Mouse (Mus musculus): Measurements from ENCODE around the gene Alpi. TPM values are rescaled to one million over a fixed set of nuclear protein-coding genes. Genes with fewer than 3 reads are reported as not detected.

Alpi gene
- total RNA-seq, 2 experiments from 2014 or later = not detected

- peak in 1 of 2 experiments; percentile 33 for DNase-seq
- intact Hi-C loops (cut with DNase I) = no loop called here
Observed at GRCm38 (mm10) chr1:87070720-87071119, 30.7 kb downstream of the Alpi start.

GRCm38 (mm10) chr1:87060913-87061312, 40.5 kb downstream of the Alpi start:
- intact Hi-C loops (cut with DNase I) = no loop called here
- no peak for DNase-seq

- DNase-seq = no peak
- intact Hi-C loops (cut with DNase I) = no loop called here
Observed at GRCm38 (mm10) chr1:87059042-87059665, 42.3 kb downstream of the Alpi start.

GRCm38 (mm10) chr1:87057075-87057474, 44.3 kb downstream of the Alpi start:
- no peak for DNase-seq
- intact Hi-C loops (cut with DNase I) = no loop called here

- no peak for DNase-seq
- intact Hi-C loops (cut with DNase I) = no loop called here
Observed at GRCm38 (mm10) chr1:87051369-87051768, 50.0 kb downstream of the Alpi start.

GRCm38 (mm10) chr1:87050700-87051099, 50.7 kb downstream of the Alpi start:
- intact Hi-C loops (cut with DNase I) = no loop called here

GRCm38 (mm10) chr1:87050072-87050471, 51.3 kb downstream of the Alpi start:
- intact Hi-C loops (cut with DNase I) = no loop called here
- DNase-seq = no peak

More at GRCm38 (mm10) chr1:87050700-87051099, 50.7 kb downstream of the Alpi start:
- DNase-seq = no peak

Other genes starting within 250 kb of the Alpi start
- not detected for gene Alppl2, start 11.7 kb downstream of the Alpi start, total RNA-seq (2021)
- gene Akp3, start 23.4 kb upstream of the Alpi start, total RNA-seq (2021) = not detected
- not detected for gene Ecel1, start 54.9 kb upstream of the Alpi start, total RNA-seq (2021)
- gene Prss56, start 81.7 kb upstream of the Alpi start, total RNA-seq (2021) = not detected
- not detected for gene Chrnd, start 89.0 kb upstream of the Alpi start, total RNA-seq (2021)
- gene Chrng, start 103.1 kb upstream of the Alpi start, total RNA-seq (2021) = not detected
- gene Eif4e2, start 112.3 kb upstream of the Alpi start, total RNA-seq (2021) = 10 to 100 TPM; 42.9 to 50.8 TPM
- 1 to 10 TPM; 2.5 to 3.7 TPM for gene Efhd1, start 162.8 kb upstream of the Alpi start, total RNA-seq (2021)
- 10 to 100 TPM; 43.3 to 46.4 TPM for gene Gigyf2, start 225.4 kb upstream of the Alpi start, total RNA-seq (2021)